Mouse (Mus musculus) retina, postnatal 7 days (tissue): ENCODE results near the gene Col4a1.

Source experiments
- DNase-seq: peaks from one replicate; pipeline ENCODE4 v3.0.0-alpha.2; 2012; ENCODE audit warnings: low read depth, low spot score

The Col4a1 gene

DNA sequence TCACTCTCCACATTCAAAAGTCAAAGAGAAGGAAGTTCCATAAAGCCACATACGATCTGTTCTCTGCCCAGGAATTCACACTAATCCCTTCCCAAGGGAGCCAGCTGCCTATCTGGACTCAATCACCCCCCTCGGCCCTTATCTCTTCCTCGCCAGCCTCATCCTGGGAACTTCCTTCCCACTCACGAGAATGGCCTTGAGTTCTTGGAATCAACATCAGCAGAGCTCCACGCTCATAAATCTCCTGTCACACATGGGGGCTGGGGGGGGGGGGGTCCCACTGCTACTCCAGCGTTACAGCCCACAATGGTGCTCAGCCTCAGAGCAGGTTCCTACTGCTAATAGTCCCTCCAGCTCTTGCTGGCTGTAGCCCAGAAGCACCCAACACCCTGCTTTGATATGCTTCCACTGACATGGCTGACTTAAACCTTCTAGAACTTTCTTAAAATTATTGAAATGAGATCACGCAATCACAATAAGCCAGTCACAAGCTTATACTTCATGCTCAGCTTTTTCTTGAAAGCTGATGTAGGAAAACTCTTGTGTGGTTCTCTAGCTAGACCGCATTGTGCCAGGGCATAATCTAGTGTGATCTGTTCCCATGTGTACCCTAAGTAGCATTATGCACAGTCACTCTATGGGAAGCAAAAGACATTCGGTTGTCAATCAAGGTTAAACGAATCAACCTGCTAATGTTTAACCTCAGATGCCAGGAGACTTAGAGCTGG lies 78.3 kb downstream of the Col4a1 start:
- DNase-seq: no peak

DNA sequence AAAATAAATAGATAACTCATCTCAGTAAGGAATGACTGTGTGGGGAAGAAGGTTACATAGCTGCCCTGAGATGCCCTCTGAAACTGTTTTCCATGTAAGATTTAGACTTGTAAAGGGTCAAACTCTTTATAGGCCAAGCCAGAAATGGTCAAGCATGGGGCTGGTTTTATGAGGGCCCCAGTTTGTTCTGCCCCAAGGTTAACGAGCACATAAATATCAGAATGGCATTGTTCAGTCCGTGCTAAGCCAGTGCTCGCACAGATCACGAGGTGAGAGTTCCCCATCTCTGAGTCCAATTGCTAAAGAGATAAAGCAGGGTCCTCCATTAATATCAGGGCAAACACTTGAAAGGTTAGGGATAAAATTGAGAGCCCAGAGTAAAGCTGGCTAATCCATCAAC lies 79.6 kb downstream of the Col4a1 start:
- no peak for DNase-seq

DNA sequence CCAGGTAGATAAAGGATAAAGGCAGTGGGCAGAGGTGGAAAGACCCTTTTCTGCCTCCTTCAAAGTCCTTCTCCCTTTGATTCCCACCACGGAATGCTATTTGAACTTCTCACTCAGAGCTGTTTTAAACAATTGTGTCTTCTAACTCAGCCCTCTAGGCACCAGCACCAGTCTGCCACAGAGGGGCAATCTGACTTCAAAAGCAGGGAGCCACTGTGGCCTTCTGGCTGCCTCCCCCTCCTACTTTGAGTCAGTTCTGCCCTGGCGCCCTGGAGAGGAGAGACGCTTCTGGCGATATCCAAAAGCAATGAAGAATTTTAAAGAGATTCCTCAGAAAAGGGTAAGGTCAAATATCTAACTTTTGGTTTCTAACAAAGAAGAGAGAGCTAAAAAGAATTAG lies 82.3 kb downstream of the Col4a1 start:
- DNase-seq: no peak

DNA sequence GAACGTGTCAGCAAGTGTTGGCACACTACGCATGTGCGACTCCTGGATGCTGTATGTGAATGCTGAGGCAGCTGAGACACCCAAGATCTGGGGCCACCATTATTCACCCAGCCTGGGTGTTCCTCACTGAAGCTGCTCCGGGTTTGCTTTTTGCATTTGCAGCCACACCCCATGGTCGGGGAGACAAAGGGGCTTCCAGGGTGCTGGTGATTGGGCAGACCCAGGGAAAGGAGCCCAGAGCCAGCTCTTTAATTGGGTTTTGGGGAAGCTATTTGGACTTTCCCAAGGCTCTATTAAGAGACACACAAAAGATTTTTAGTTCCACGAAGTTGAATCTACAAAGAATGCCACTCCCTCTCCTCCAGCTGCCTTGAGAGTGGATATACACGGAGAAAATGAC lies 85.2 kb downstream of the Col4a1 start:
- DNase-seq: no peak

- no peak for DNase-seq
These were observed 86.8 kb downstream of the Col4a1 start for GRCm38 (mm10) chr8:11225577-11226434.

DNA sequence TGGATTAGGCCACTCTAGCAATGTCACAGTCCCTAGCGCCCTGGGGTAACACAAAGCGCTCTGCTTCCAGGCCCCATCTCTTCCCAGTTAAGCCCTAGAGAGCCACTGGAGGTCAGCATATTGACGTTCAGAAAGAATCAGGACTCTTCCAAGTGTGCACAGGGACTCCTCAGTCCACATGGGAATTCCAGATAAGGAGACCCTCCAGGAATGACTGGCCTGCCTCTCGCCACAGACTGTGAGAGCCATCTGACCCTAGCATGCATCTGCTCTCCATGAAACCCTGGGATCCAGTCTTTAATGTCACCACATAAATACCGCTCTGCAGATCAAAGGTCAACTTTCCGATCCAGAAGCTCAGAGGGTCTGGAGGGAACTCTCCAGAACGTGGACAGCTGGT lies 88.4 kb downstream of the Col4a1 start:
- DNase-seq: no peak

- DNase-seq: no peak
These were observed 91.3 kb downstream of the Col4a1 start for GRCm38 (mm10) chr8:11221353-11221752.

GRCm38 (mm10) chr8:11219282-11219681 lies 93.3 kb downstream of the Col4a1 start:
- no peak for DNase-seq

DNA sequence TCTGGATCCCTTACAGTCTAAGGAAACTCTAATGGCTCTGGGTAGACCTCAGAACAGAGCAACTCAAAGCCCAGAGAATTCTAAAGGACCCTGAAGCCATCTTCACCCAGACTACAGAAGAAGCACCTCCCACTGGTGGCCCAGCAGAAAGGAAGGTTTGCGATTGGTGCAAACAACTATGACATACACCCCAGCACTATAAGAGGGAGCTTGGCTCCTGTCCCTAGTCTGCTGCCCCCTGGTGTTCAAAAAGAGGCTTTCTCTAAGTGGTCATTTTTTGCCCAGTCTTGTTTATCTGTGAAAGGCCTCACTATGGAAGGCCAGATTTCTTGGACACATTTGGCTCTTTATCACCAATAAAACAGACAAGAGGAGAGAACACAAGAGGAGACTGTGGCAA lies 97.4 kb downstream of the Col4a1 start:
- peak; percentile 63 for DNase-seq

- no peak for DNase-seq
These were observed 106.1 kb downstream of the Col4a1 start for GRCm38 (mm10) chr8:11206509-11206908.

- no peak for DNase-seq
These were observed 107.1 kb downstream of the Col4a1 start for GRCm38 (mm10) chr8:11205532-11205931.

GRCm38 (mm10) chr8:11203260-11204110 lies 109.1 kb downstream of the Col4a1 start:
- DNase-seq: no peak

- no peak for DNase-seq
These were observed 114.0 kb downstream of the Col4a1 start for GRCm38 (mm10) chr8:11198650-11199049.

DNA sequence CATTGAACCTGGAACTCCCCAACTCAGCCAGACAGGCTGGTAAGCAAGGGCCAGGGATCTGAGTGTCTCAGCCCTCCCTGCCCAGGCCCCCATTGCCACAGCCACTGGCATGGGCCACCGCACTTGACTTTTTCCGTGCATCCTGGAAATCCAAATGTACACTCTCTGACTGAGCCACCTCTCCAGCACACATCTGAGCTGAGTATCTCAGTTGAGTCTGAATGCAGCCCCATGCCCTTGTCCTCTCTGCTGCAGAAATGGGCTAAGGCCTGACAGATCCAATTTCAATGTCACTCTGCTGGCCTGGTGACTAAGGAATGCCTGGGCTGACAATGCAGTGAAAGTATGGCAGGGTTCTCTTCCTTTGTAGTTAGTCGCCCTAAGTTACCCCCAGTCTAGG lies 114.6 kb downstream of the Col4a1 start:
- no peak for DNase-seq

- no peak for DNase-seq
These were observed 115.4 kb downstream of the Col4a1 start for GRCm38 (mm10) chr8:11197261-11197660.

DNA sequence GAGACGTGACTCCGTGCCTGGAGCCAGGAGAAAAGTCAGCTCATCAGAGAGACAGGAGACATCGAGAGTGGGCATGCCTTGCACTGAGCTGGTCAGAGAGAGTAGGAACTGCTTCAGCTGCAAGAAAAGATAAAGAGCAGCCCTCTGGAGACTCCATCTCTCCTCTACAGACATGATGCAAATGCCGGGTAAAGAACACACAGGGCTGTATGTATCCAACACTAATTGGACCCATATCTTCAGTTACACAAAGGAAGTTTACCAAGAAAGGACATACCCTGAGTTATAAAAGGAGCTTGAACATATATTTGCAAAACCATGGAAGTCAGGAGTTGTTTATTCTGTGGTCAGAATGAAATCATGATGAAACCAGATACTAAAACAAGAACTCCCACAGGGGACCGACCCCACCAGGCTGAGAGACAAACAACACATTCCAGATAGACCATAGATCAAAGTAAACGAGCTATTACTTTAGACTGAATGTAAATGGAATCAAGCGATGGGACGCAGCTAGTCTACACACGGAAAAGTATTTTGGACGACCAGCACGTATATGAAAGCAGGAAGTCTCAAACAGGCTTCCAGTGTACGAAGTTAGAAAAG lies 119.8 kb downstream of the Col4a1 start:
- no peak for DNase-seq

DNA sequence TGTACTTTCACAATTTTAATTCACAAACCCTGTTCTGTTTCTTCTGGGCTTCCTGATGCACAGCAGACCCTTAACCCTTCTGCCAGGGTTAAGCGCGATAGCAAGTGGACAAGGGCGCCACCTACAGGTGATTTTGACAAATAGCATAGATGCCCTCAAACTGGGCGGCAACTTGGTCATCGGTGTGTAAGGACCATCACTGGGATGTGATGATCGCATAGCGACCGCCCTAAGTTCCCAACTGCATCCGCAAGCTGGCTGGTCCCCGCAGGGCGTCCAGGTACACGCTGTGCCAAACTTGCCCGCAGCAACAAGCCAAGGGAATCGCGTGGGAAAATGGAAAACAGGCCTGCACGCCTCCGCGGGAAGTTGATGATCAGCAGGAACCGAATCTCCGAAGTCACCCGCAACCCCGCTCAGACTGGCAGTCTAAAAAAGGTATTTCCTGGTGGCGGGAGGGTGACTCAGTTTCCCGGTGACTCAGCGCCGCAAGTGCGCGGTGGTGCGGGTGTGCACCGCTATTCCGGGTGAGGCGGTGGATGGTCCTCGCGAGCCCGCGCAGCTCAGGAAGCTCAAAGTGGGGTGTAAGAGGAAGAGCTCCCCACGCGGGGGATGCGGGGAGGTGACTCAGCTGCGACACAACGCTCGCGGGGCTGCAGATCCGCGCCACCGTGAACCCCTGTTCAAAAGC lies 124.9 kb downstream of the Col4a1 start:
- DNase-seq: peak; percentile 62

DNA sequence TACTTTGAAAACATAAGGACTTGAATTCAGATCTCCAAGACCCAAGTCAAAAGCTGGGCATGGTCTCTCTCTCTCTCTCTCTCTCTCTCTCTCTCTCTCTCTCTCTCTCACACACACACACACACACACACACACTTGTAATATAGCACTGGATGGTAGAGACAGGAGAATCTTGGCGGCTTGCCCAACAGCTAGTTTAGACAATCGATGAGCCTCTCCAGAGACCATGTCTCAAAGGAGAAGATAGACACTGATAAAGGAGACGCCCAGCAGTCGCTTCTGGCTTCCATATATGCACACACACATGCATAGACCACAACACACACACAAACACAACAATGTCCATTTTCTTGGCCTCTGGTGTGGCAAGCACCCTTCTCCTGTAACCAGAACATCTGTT lies 126.2 kb downstream of the Col4a1 start:
- no peak for DNase-seq

DNA sequence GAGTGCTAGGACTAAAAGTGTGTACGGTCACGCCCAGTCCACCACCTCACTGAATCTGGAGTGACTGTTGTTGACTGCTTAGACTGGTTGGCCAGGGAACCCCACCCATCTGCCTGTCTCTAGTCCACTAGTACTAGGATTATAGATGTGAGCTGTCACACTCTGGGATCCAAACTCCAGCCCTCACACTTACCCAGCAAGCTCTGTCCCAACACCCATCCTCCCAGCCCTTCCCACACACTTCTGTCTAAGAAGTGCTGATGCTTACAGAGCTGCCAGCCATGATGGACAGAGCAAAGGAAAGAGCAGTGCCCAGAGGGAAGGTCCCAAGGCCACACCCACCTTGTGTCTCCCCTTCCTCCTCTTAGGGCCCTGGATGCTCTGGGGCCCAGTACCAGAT lies 127.0 kb downstream of the Col4a1 start:
- no peak for DNase-seq

DNA sequence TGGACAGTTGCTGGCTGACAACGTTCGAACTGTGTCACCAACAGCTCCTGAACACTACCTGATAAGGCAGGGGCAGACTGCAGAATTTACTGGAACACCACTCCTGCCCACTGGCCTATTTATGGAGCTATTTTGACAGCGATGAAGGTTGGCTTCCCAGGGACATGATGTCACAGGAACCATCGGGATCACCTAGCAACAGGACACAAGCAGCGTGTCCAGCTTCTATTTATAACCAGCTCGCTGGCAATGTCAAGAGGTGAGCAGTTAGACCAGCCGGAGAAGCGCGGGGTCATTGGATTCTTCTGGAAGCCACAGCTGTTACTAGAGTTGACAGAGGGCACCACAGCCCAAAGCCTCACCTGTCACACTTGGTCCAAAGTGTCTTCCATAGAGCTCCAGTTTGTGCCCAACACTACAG lies 129.0 kb downstream of the Col4a1 start:
- DNase-seq: no peak

GRCm38 (mm10) chr8:11182606-11183005 lies 130.0 kb downstream of the Col4a1 start:
- DNase-seq: no peak
